Mouse (Mus musculus): ENCODE measurements around the gene Stfa2l1. TPM values are rescaled to one million over a fixed set of nuclear protein-coding genes. Genes with fewer than 3 reads are reported as not detected.
"Not testable (repeated sequence)": the region's sequence is repeated elsewhere in the genome, so short reads cannot be mapped to it uniquely, and the experiment has no call there.

Gene Stfa2l1
- polyA plus RNA-seq, 1 experiment from 2014 or later, result 4.7 TPM

DNA sequence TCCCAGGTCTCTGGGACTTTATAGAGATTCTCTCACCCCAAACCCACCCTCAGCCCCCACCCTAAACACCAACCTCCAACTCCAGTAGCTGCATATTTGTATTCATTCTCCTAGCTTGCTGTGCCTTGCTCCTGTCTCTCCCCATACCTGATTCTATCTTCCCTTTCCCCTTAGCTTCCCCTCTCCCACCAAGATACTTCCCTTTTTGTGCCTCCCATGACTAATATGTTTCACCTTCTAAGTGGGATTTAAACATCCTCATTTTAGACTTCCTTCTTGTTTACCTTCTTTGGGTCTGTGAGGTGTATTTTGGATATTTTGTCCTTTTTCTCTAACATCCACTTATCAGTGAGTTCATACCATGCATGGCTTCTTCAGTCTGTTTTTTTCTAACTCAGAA is 19.5 kb downstream of the Stfa2l1 start:
- TF ChIP-seq CTCF (IDR thresholded peaks at IDR 0.05; ENCODE audit: low read depth), result no peak
- H3K9ac ChIP-seq (ENCODE audit: low read depth, low read length), result no peak overlapping the region
- H3K9me3 ChIP-seq (replicated peaks; ENCODE audit: low read length), result no peaks in the 10 kb centered on the region; the same call in 1 of the 2 replicates
- DNase-seq (ENCODE audit: low spot score), result no peak
- H3K27ac ChIP-seq, result no peak overlapping the region
- no peaks in the 10 kb centered on the region for H3K27me3 ChIP-seq (ENCODE audit: insufficient read depth, low read length)
- no peaks in the 10 kb centered on the region for H3K4me1 ChIP-seq (replicated peaks; ENCODE audit: insufficient read depth, low read length)
- H3K4me2 ChIP-seq (ENCODE audit: low read length), result no peak overlapping the region
- no peaks in the 10 kb centered on the region for H3K36me3 ChIP-seq (ENCODE audit: insufficient read depth, low read length)
- no peak for ATAC-seq (replicated peaks; ENCODE audit: low FRiP score, low read depth)
- no peak overlapping the region for H3K4me3 ChIP-seq (replicated peaks; ENCODE audit: low read depth, low read length)

DNA sequence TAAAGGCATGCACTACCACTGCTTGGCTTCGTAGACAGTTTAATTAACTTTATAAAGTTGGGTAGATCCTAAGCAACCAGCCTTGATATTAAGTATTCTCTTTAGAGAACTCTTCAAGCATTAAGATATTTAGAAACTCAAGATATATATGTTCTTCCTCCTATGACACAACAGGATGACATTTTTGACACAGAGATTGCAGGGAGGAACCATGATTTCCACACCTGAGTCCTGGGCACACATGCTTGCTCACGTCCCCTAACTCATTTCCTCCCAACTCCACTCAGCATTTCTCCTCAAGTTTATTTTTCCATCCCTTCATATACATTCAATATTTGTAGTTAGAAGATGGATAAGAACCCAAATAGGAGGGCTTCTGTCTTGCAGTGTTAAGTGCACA is 23.3 kb downstream of the Stfa2l1 start:
- WGBS, result 79% methylated on average over 2 of the region's 2 CpGs
- DNase-seq (ENCODE audit: low spot score) (no peak), ATAC-seq (replicated peaks; ENCODE audit: low FRiP score, low read depth) (no peak)
- Histone ChIP-seq H3K4me2 (ENCODE audit: low read length) (no peak overlapping the region), H3K36me3 (ENCODE audit: insufficient read depth, low read length) (no peaks in the 10 kb centered on the region), H3K4me1 (replicated peaks; ENCODE audit: insufficient read depth, low read length) (no peaks in the 10 kb centered on the region), H3K4me3 (replicated peaks; ENCODE audit: low read depth, low read length) (no peak overlapping the region), H3K9ac (ENCODE audit: low read depth, low read length) (no peak overlapping the region), H3K27me3 (ENCODE audit: insufficient read depth, low read length) (no peaks in the 10 kb centered on the region), H3K27ac (no peak overlapping the region), H3K9me3 (replicated peaks; ENCODE audit: low read length) (no peaks in the 10 kb centered on the region; the same call in 1 of the 2 replicates)
- TF ChIP-seq CTCF (IDR thresholded peaks at IDR 0.05; ENCODE audit: low read depth), result no peak

DNA sequence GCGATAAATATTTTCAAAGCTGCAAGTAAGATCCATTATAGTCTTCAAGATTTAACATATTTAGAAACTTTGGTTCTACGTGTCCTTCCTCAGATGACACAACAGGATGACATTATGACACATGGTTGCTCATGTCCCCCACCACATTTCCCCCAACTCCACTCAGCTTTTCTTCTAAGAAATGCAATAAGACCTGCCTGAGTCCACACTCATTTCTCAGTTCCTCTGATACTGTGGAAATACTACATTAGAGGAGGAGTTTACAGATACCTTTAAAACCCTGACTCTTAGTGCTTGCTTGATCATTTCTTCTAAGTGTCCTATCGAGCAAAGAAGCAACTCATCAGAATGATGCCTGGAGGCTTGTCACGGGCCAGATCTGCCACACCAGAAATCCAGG is 27.3 kb downstream of the Stfa2l1 start, which contains the start of gene Gm5483:
Gm5483 (plus strand) TSS at position 301 of the 400 bp plus-strand sequence.
- WGBS, result 82% methylated on average over 4 of the region's 4 CpGs
- H3K9ac ChIP-seq (ENCODE audit: low read depth, low read length); H3K4me2 ChIP-seq (ENCODE audit: low read length); H3K36me3 ChIP-seq (ENCODE audit: insufficient read depth, low read length); H3K4me3 ChIP-seq (replicated peaks; ENCODE audit: low read depth, low read length); ATAC-seq (replicated peaks; ENCODE audit: low FRiP score, low read depth); H3K9me3 ChIP-seq (replicated peaks; ENCODE audit: low read length); H3K27ac ChIP-seq; H3K4me1 ChIP-seq (replicated peaks; ENCODE audit: insufficient read depth, low read length); H3K27me3 ChIP-seq (ENCODE audit: insufficient read depth, low read length); DNase-seq (ENCODE audit: low spot score): not testable (repeated sequence)

GRCm38 (mm10) chr16:36199226-36199625 is 42.6 kb downstream of the Stfa2l1 start:
- Histone ChIP-seq H3K27ac (no peak overlapping the region), H3K36me3 (ENCODE audit: insufficient read depth, low read length) (no peaks in the 10 kb centered on the region), H3K9ac (ENCODE audit: low read depth, low read length) (no peak overlapping the region), H3K4me1 (replicated peaks; ENCODE audit: insufficient read depth, low read length) (no peaks in the 10 kb centered on the region), H3K4me3 (replicated peaks; ENCODE audit: low read depth, low read length) (no peak overlapping the region), H3K4me2 (ENCODE audit: low read length) (no peak overlapping the region), H3K27me3 (ENCODE audit: insufficient read depth, low read length) (no peaks in the 10 kb centered on the region), H3K9me3 (replicated peaks; ENCODE audit: low read length) (no peaks in the 10 kb centered on the region)
- TF ChIP-seq CTCF (IDR thresholded peaks at IDR 0.05; ENCODE audit: low read depth), result no peak
- no peak for ATAC-seq (replicated peaks; ENCODE audit: low FRiP score, low read depth)
- no peak for DNase-seq (ENCODE audit: low spot score)
- WGBS, result 52% methylated on average over 19 of the region's 19 CpGs

DNA sequence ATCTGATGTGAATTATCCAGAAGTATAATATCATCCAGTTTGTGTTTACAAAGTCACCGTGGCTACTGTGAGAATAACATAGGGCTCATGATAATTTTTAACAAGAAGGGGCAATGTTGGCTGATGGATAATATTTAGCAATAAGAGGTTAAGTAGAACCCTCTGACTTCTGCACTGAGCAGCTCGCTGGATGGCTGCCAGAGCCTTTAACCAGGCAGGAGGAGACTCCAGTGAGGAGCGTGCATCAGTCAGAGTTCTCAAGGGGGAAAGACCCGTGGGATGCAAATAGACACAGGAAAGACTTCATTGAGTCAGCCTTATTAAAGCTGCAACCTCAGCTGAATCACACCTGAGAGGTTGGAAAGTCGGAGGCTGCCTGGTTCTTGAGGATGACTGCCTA is 47.2 kb downstream of the Stfa2l1 start:
- Histone ChIP-seq H3K4me1 (replicated peaks; ENCODE audit: insufficient read depth, low read length) (no peaks in the 10 kb centered on the region), H3K9ac (ENCODE audit: low read depth, low read length) (no peak overlapping the region), H3K36me3 (ENCODE audit: insufficient read depth, low read length) (no peaks in the 10 kb centered on the region), H3K27ac (no peak overlapping the region), H3K4me3 (replicated peaks; ENCODE audit: low read depth, low read length) (no peak overlapping the region), H3K27me3 (ENCODE audit: insufficient read depth, low read length) (no peaks in the 10 kb centered on the region), H3K4me2 (ENCODE audit: low read length) (no peak overlapping the region), H3K9me3 (replicated peaks; ENCODE audit: low read length) (no peaks in the 10 kb centered on the region)
- DNase-seq (ENCODE audit: low spot score) (peak; percentile 3), ATAC-seq (replicated peaks; ENCODE audit: low FRiP score, low read depth) (no peak; the same call in 1 of the 2 replicates)
- WGBS, result 59% methylated on average over 5 of the region's 5 CpGs
- TF ChIP-seq CTCF (IDR thresholded peaks at IDR 0.05; ENCODE audit: low read depth), result no peak

DNA sequence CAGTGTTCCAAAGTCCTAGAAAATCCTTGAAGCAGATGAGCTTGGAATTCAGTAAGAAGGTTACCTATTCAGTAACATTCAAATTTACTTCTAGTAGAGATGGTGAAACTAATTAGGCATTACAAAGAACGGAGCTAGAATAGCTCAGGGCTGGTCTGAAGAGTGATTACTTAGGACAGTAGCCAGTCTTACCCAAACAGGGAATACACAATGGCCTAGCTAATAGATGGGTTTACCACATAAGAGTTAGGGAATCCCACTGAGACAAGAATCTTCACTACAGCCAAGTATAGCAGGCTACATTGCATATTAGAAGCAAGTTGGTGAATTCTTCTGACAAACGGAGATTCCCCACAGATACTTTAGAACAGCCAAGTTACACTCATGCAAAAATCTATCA is 49.1 kb downstream of the Stfa2l1 start:
- H3K27me3 ChIP-seq (ENCODE audit: insufficient read depth, low read length); DNase-seq (ENCODE audit: low spot score); H3K27ac ChIP-seq; H3K4me1 ChIP-seq (replicated peaks; ENCODE audit: insufficient read depth, low read length); H3K36me3 ChIP-seq (ENCODE audit: insufficient read depth, low read length); H3K9ac ChIP-seq (ENCODE audit: low read depth, low read length); ATAC-seq (replicated peaks; ENCODE audit: low FRiP score, low read depth); H3K4me3 ChIP-seq (replicated peaks; ENCODE audit: low read depth, low read length); H3K4me2 ChIP-seq (ENCODE audit: low read length); H3K9me3 ChIP-seq (replicated peaks; ENCODE audit: low read length): not testable (repeated sequence)
- WGBS, result 42% methylated on average over 2 of the region's 2 CpGs

GRCm38 (mm10) chr16:36209967-36210453 is 53.4 kb downstream of the Stfa2l1 start, which contains the start of gene Gm5416:
Gm5416 (plus strand) TSS chr16:36210403.
- no peak for TF ChIP-seq CTCF (IDR thresholded peaks at IDR 0.05; ENCODE audit: low read depth)
- H3K36me3 ChIP-seq (ENCODE audit: insufficient read depth, low read length), result no peaks in the 10 kb centered on the region
- no peak within 1 kb of the TSS for H3K9ac ChIP-seq (ENCODE audit: low read depth, low read length)
- WGBS, result 81% methylated on average over 2 of the region's 2 CpGs
- H3K4me3 ChIP-seq (replicated peaks; ENCODE audit: low read depth, low read length), result no peak within 1 kb of the TSS
- no peaks in the 10 kb centered on the region for H3K4me1 ChIP-seq (replicated peaks; ENCODE audit: insufficient read depth, low read length)
- no peaks in the 10 kb centered on the region for H3K9me3 ChIP-seq (replicated peaks; ENCODE audit: low read length)
- H3K4me2 ChIP-seq (ENCODE audit: low read length), result no peak within 1 kb of the TSS
- H3K27ac ChIP-seq, result no peak within 1 kb of the TSS
- DNase-seq (ENCODE audit: low spot score) (no peak), ATAC-seq (replicated peaks; ENCODE audit: low FRiP score, low read depth) (no peak)
- no peaks in the 10 kb centered on the region for H3K27me3 ChIP-seq (ENCODE audit: insufficient read depth, low read length)

Other genes with a start within 250 kb of the Stfa2l1 start
- gene Parp9, start 218.3 kb upstream of the Stfa2l1 start, polyA plus RNA-seq (2015; fragmentation: Nextera tagmentation; extraction: Ambion mirVana), result 10.7 and 11.3 TPM in 2 replicates
- 4.4 and 4.8 TPM in 2 replicates for gene Dtx3l, start 217.7 kb upstream of the Stfa2l1 start, polyA plus RNA-seq (2015; fragmentation: Nextera tagmentation; extraction: Ambion mirVana)
- gene Kpna1, start 178.1 kb upstream of the Stfa2l1 start, polyA plus RNA-seq (2015; fragmentation: Nextera tagmentation; extraction: Ambion mirVana), result 23.3 and 24.7 TPM in 2 replicates
- 8.1 and 8.7 TPM in 2 replicates for gene Wdr5b, start 115.6 kb upstream of the Stfa2l1 start, polyA plus RNA-seq (2015; fragmentation: Nextera tagmentation; extraction: Ambion mirVana)
- 362 and 409 TPM in 2 replicates for gene Fam162a, start 85.2 kb upstream of the Stfa2l1 start, polyA plus RNA-seq (2015; fragmentation: Nextera tagmentation; extraction: Ambion mirVana)
- gene Ccdc58, start 85.1 kb upstream of the Stfa2l1 start, polyA plus RNA-seq (2015; fragmentation: Nextera tagmentation; extraction: Ambion mirVana), result 92.5 and 95.9 TPM in 2 replicates
- not detected in 2 replicates for gene Csta1, start 25.6 kb upstream of the Stfa2l1 start, polyA plus RNA-seq (2015; fragmentation: Nextera tagmentation; extraction: Ambion mirVana)
- 9.6 and 11.5 TPM in 2 replicates for gene Gm5483, start 27.4 kb downstream of the Stfa2l1 start, polyA plus RNA-seq (2015; fragmentation: Nextera tagmentation; extraction: Ambion mirVana)
- 0.88 and 1.7 TPM in 2 replicates for gene Gm5416, start 53.6 kb downstream of the Stfa2l1 start, polyA plus RNA-seq (2015; fragmentation: Nextera tagmentation; extraction: Ambion mirVana)
- gene 2010005H15Rik, start 64.7 kb downstream of the Stfa2l1 start, polyA plus RNA-seq (2015; fragmentation: Nextera tagmentation; extraction: Ambion mirVana), result 3.5 and 4.5 TPM in 2 replicates
- 16.1 and 18.4 TPM in 2 replicates for gene Stfa1, start 120.1 kb downstream of the Stfa2l1 start, polyA plus RNA-seq (2015; fragmentation: Nextera tagmentation; extraction: Ambion mirVana)
- gene BC117090, start 177.5 kb downstream of the Stfa2l1 start, polyA plus RNA-seq (2015; fragmentation: Nextera tagmentation; extraction: Ambion mirVana), result not detected in 2 replicates
- 13.9 and 14.2 TPM in 2 replicates for gene BC100530, start 210.9 kb downstream of the Stfa2l1 start, polyA plus RNA-seq (2015; fragmentation: Nextera tagmentation; extraction: Ambion mirVana)

All from kidney, postnatal 0 days (tissue).